Mouse (Mus musculus) frontal cortex, postnatal 25 days (tissue): ENCODE data around the gene Casc3.

ENCODE experiments used
- DNase-seq, 2 experiments: peaks; one replicate each; pipeline ENCODE4 v3.0.0; 2022; ENCODE audit warnings: low spot score in 2 of 2

Casc3 gene

GRCm38 (mm10) chr11:98772667-98773171, 32.0 kb upstream of the Casc3 start:
- DNase-seq, result no peak

- peak; percentile 98 for DNase-seq
Observed at GRCm38 (mm10) chr11:98773635-98774295, 30.9 kb upstream of the Casc3 start.

GRCm38 (mm10) chr11:98774582-98775347, 29.9 kb upstream of the Casc3 start, which contains the start of gene Nr1d1:
Nr1d1 (minus strand) TSS chr11:98775333.
- DNase-seq, result no peak

- DNase-seq, result peak; percentile 99 to 100
Observed at GRCm38 (mm10) chr11:98775348-98776051, 29.2 kb upstream of the Casc3 start.

- no peak for DNase-seq
Observed at GRCm38 (mm10) chr11:98776052-98776764, 28.5 kb upstream of the Casc3 start.

- DNase-seq, result no peak
Observed at GRCm38 (mm10) chr11:98776843-98777590, 27.7 kb upstream of the Casc3 start.

GRCm38 (mm10) chr11:98777888-98778287, 26.8 kb upstream of the Casc3 start:
- DNase-seq, result no peak

GRCm38 (mm10) chr11:98781851-98782512, 22.7 kb upstream of the Casc3 start:
- peak in 1 of 2 experiments; percentile 62 for DNase-seq

- DNase-seq, result no peak
Observed at GRCm38 (mm10) chr11:98782651-98783235, 22.0 kb upstream of the Casc3 start.

- DNase-seq, result peak; percentile 94 to 97
Observed at GRCm38 (mm10) chr11:98783236-98783696, 21.4 kb upstream of the Casc3 start.

GRCm38 (mm10) chr11:98784139-98784538, 20.6 kb upstream of the Casc3 start:
- DNase-seq, result no peak

- DNase-seq, result no peak
Observed at GRCm38 (mm10) chr11:98785214-98785613, 19.5 kb upstream of the Casc3 start.

- DNase-seq, result peak; percentile 77 to 80
Observed at GRCm38 (mm10) chr11:98785772-98786281, 18.9 kb upstream of the Casc3 start.

- peak; percentile 97 for DNase-seq
Observed at GRCm38 (mm10) chr11:98786359-98787214, 18.1 kb upstream of the Casc3 start.

GRCm38 (mm10) chr11:98787229-98787628, 17.5 kb upstream of the Casc3 start:
- no peak for DNase-seq

GRCm38 (mm10) chr11:98787691-98788090, 17.0 kb upstream of the Casc3 start:
- DNase-seq, result no peak

- DNase-seq, result no peak
Observed at GRCm38 (mm10) chr11:98788139-98788538, 16.6 kb upstream of the Casc3 start.

GRCm38 (mm10) chr11:98788550-98789218, 16.0 kb upstream of the Casc3 start:
- peak in 1 of 2 experiments; percentile 76 for DNase-seq
